Mouse (Mus musculus) lung, adult 2 months (tissue): ENCODE data around the gene Slc26a8.

Experiments used
- CTCF ChIP-seq: fragments of 200-500 bp; IDR thresholded peaks from 2 replicates; pipeline ENCODE4 v1.5.1; 2011; ENCODE audit warnings: mild to moderate bottlenecking, low read length, control low read depth; ENCODE audit not compliant: insufficient read depth
- POLR2A ChIP-seq: fragments of 200-500 bp; IDR thresholded peaks from 2 replicates; pipeline ENCODE4 v1.6.1; 2011; ENCODE audit warnings: low read depth, mild to moderate bottlenecking, control low read depth, low read length, borderline replicate concordance; ENCODE audit errors: extremely low read depth

- TF ChIP-seq POLR2A (no peak), CTCF (no peak)
These were observed 4.0 kb upstream of the Slc26a8 start for GRCm38 (mm10) chr17:28694078-28694477.
